9 mouse cellular contexts compared by ENCODE assay signal in the genomic region with DNA sequence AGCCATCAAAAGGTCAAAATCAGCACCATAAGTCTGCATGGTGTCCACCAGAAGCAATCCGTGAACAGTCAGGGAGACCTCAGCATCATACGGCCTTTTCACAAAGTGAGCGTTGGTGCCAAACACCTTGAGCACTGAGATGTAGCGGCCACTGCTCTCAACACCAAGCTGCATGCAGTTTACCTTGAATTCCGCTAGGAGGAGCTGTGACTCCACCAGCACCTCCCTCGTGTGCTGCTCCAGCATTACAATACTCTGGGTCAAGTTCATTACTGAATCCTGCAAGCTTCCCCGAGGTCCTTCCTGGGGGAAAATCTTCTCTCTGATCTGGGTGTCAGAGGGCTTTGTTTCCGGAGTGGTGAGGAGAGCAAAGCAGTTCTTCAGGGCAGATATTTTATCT. TPM values are rescaled to one million over a fixed set of nuclear protein-coding genes. Genes with fewer than 3 reads are reported as not detected.
DNase-seq lines count a peak whose midpoint lies in the region; ATAC-seq and TF ChIP-seq lines count a peak whose summit lies in the region.
"Had no signal": no experiment of that assay in that cellular context is flagged by ENCODE, and none has a peak within 500 bp of the region (broad histone marks: within the 10 kb centered on the region; RNA-seq: fewer than 3 reads in every experiment).

No protein-coding gene starts in this region.

- no peak overlapping the region for H3K4me2 ChIP-seq in lung, postnatal 0 days (replicated peaks; ENCODE audit: low read depth, low read length)
- H3K4me2 ChIP-seq: limb, embryonic 12.5 days had no signal

- no peaks in the 10 kb centered on the region for H3K4me1 ChIP-seq in lung, postnatal 0 days (ENCODE audit: insufficient read depth, low read depth, low read length)
- H3K4me1 ChIP-seq: limb, embryonic 12.5 days had no signal

- no peaks in the 10 kb centered on the region for H3K9me3 ChIP-seq in lung, postnatal 0 days (ENCODE audit: low read length)

- intact Hi-C loops in heart, postnatal 36 days (cut with DNase I): loop anchor here (1.0 to 10.0 kb wide), 3 partner anchors 131 to 391 kb away; no protein-coding TSS in a partner anchor

- H3K27ac ChIP-seq in layer of hippocampus, adult 2 months: no peak overlapping the region
- no peak overlapping the region for H3K27ac ChIP-seq in lung, postnatal 0 days (ENCODE audit: low read length)
- H3K27ac ChIP-seq: limb, embryonic 12.5 days had no signal

- peak; percentile 55 to 88 for DNase-seq in adrenal gland, adult (ENCODE audit: inconsistent age in 2 of 2, low spot score in 1 of 2)
- no peak for DNase-seq in adrenal gland, postnatal 4 days (ENCODE audit: low spot score in 2 of 2)
- peak; percentile 23 for DNase-seq in adrenal gland, adult 8-10 months
- DNase-seq in embryo, embryonic 11.5 days (ENCODE audit: low read depth, low spot score): peak; percentile 34
- peak; percentile 56 to 63 for DNase-seq in heart, postnatal 36 days
- DNase-seq in layer of hippocampus, adult 2 months (ENCODE audit: low spot score in 2 of 2): peak; percentile 35 to 64
- DNase-seq in lung, postnatal 0 days (ENCODE audit: low spot score): peak; percentile 75
- DNase-seq in ovary, postnatal 36 days (ENCODE audit: low spot score): peak; percentile 28

- H3K36me3 ChIP-seq in lung, postnatal 0 days (ENCODE audit: insufficient read depth, low read length): peaks cover 39% of the 10 kb centered on the region

- H3K4me3 ChIP-seq in layer of hippocampus, adult 2 months: no peak overlapping the region
- no peak overlapping the region for H3K4me3 ChIP-seq in lung, postnatal 0 days (ENCODE audit: low read depth, low read length)
- H3K4me3 ChIP-seq: limb, embryonic 12.5 days had no signal

- no peak overlapping the region for H3K9ac ChIP-seq in lung, postnatal 0 days (replicated peaks; ENCODE audit: low read depth)
- H3K9ac ChIP-seq: limb, embryonic 12.5 days had no signal

- ATAC-seq in lung, postnatal 0 days: peak; percentile 67

- no peaks in the 10 kb centered on the region for H3K27me3 ChIP-seq in lung, postnatal 0 days (replicated peaks; ENCODE audit: insufficient read depth, low read length)
- H3K27me3 ChIP-seq: limb, embryonic 12.5 days had no signal

- no peak for TF ChIP-seq EP300 in lung, postnatal 0 days (IDR thresholded peaks at IDR 0.05)

- WGBS in lung, postnatal 0 days: 48% methylated on average over 8 of the region's 8 CpGs

- TF ChIP-seq CTCF in layer of hippocampus, adult 2 months (conservative IDR thresholded peaks at IDR 0.05): peak; percentile 100
- peak; percentile 97 for TF ChIP-seq CTCF in lung, postnatal 0 days (IDR thresholded peaks at IDR 0.05)

RNA-seq across cellular contexts. Expression of gene Vps13d, which starts 38.8 kb away (rescaled TPM):
- total RNA-seq in adrenal gland, postnatal 4 days (2021): 10 to 100 TPM; 58.4 to 59.0 TPM
- 10 to 100 TPM; 62.6 to 84.7 (median 81.4) TPM for total RNA-seq in adrenal gland, adult 8-10 months (2022)
- total RNA-seq in heart, postnatal 36 days (2021): 10 to 100 TPM; 70.1 to 73.5 TPM
- total RNA-seq in layer of hippocampus, adult 2 months (2021): 10 to 100 TPM; 69.1 to 75.6 TPM
- 10.3 and 12.8 TPM in 2 replicates for polyA plus RNA-seq in lung, postnatal 0 days (2015; fragmentation: Nextera tagmentation; extraction: Ambion mirVana)

Comparison
In these comparisons a context has a peak if more than half of its experiments do, and no peak if none do; other contexts are left out.
1. DNase-seq: peak in adrenal gland, adult (2 of 2), adrenal gland, adult 8-10 months (single experiment), embryo, embryonic 11.5 days (single experiment), heart, postnatal 36 days (2 of 2), layer of hippocampus, adult 2 months (2 of 2), lung, postnatal 0 days (single experiment) and ovary, postnatal 36 days (single experiment); none in adrenal gland, postnatal 4 days (0 of 2).